36 mouse cellular contexts compared by ENCODE assay signal in genomic region chr14:73145531-73145930, GRCm38 (mm10).
"Had no signal": no experiment of that assay in that cellular context is flagged by ENCODE, and none has a peak within 500 bp of the region (broad histone marks: within the 10 kb centered on the region; RNA-seq: fewer than 3 reads in every experiment).

No protein-coding gene starts in this region.

- ATAC-seq: hindbrain, embryonic 16.5 days; hindbrain, postnatal 0 days; inflammation-experienced regulatory T-cells, adult 6 months; intestine, embryonic 15.5 days; intestine, embryonic 16.5 days; intestine, postnatal 0 days had no signal

- H3K27me3 ChIP-seq: heart, embryonic 12.5 days; heart, embryonic 13.5 days; heart, embryonic 15.5 days; hindbrain, embryonic 12.5 days; hindbrain, embryonic 13.5 days; hindbrain, embryonic 15.5 days; intestine, embryonic 15.5 days; kidney, embryonic 15.5 days had no signal

- H3K27ac ChIP-seq: heart, embryonic 10.5 days; heart, embryonic 13.5 days; heart, embryonic 15.5 days; hindbrain, embryonic 10.5 days; hindbrain, embryonic 12.5 days; hindbrain, embryonic 13.5 days; hindbrain, embryonic 14.5 days; hindbrain, embryonic 15.5 days; hindbrain, postnatal 0 days; intestine, embryonic 15.5 days; kidney, embryonic 15.5 days; kidney, postnatal 0 days; layer of hippocampus, adult 2 months; left cerebral cortex, adult 2 months had no signal

- DNase-seq: heart, postnatal 10 days; heart, postnatal 14 days; heart, postnatal 36 days; heart, postnatal 4 days; kidney, adult 11 months; kidney, adult 18-20 months; kidney, adult 2 months; kidney, adult 8-10 months; kidney, adult 9 months; kidney, postnatal 10 days; kidney, postnatal 14 days; kidney, postnatal 25 days; kidney, postnatal 36 days; kidney, postnatal 4 days; layer of hippocampus, adult 9-11 months; layer of hippocampus, postnatal 36 days had no signal

- H3K9ac ChIP-seq: heart, embryonic 12.5 days; heart, embryonic 15.5 days; hindbrain, embryonic 12.5 days; hindbrain, embryonic 13.5 days; hindbrain, embryonic 14.5 days; hindbrain, embryonic 15.5 days; intestine, embryonic 15.5 days; kidney, embryonic 15.5 days had no signal

- H3K4me3 ChIP-seq: heart, embryonic 10.5 days; heart, embryonic 12.5 days; heart, embryonic 13.5 days; heart, embryonic 15.5 days; hindbrain, embryonic 12.5 days; hindbrain, embryonic 13.5 days; hindbrain, embryonic 15.5 days; intestine, embryonic 15.5 days; kidney, embryonic 15.5 days; layer of hippocampus, adult 2 months; left cerebral cortex, adult 2 months had no signal

- H3K4me2 ChIP-seq: heart, embryonic 11.5 days; heart, embryonic 12.5 days; heart, embryonic 13.5 days; heart, embryonic 15.5 days; hindbrain, embryonic 14.5 days; hindbrain, embryonic 15.5 days; intestine, embryonic 15.5 days had no signal

- H3K9me3 ChIP-seq: heart, embryonic 10.5 days; heart, embryonic 12.5 days; heart, embryonic 13.5 days; heart, embryonic 15.5 days; hindbrain, embryonic 10.5 days; hindbrain, embryonic 12.5 days; hindbrain, embryonic 13.5 days; hindbrain, embryonic 15.5 days; intestine, embryonic 15.5 days; kidney, embryonic 15.5 days had no signal

- H3K36me3 ChIP-seq: hindbrain, embryonic 13.5 days; hindbrain, embryonic 15.5 days; intestine, embryonic 15.5 days had no signal
